Mouse (Mus musculus) erythroblast, embryonic 14.5 days (primary cell): ENCODE measurements around the gene Sct.

ENCODE experiments used
- GATA1 ChIP-seq: IDR thresholded peaks from 2 replicates; pipeline ENCODE4 v1.6.1; 2012; ENCODE audit warnings: low read length, inconsistent platforms, mixed read lengths
- TAL1 ChIP-seq: IDR thresholded peaks from 3 replicates; pipeline ENCODE4 v1.6.1; 2012; ENCODE audit warnings: low read length, inconsistent platforms, mixed read lengths

- TF ChIP-seq TAL1: no peak
- no peak for TF ChIP-seq GATA1
Observed at GRCm38 (mm10) chr7:141264761-141265410, 14.0 kb downstream of the Sct start.
